Mouse (Mus musculus): ENCODE data around the gene Cd6. TPM values are rescaled to one million over a fixed set of nuclear protein-coding genes. Genes with fewer than 3 reads are reported as not detected.

Gene Cd6
- polyA plus RNA-seq, 1 experiment from 2014 or later: 0.23 TPM

DNA sequence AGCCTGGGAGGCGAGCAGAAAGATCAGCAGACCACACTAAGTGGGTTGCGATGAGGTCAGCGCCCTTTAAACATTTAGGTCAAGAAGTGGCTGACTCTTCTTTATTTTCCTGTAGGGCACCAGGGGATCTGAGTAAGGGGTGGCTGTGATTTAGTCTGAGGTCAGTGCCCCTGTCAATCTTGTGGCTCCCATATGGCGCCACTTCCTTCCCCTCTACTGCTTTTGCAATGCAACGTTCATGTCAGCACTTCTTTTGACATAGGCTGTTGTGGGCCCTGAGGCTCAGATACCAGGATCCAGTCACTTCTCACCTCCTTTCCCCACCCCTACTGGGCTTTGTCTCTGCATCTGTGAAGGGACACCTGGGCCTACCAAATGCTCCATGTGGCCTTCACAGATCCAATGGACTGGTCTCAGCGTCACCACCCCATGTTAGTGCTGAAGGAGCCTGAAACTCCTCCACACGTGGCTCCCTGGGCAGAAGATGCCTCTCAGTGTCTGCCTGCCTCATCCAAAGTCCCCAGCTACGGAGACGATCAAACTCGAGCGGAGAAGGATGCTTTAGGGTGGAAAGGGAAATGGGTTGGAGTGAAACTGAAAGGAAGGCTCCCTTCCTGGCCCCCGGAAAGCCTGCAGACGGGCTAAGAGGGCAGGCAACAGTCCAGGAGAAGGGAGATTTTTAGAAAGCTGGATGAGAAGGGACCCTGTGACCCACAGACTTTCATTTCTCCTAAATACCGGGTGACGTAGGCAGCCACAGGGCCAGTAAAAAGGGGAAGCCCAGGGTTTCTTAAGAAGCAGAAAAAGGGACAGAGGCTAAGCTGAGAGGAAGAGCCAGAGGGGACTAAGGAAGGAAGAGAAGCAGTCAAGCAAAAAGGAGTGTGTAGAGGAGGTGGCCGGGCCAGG is 12.1 kb upstream of the Cd6 start:
- ATAC-seq: no peak; the same call in 1 of the 2 replicates
- 60% methylated on average over 16 of the region's 16 CpGs for WGBS
- H3K9me3 ChIP-seq (ENCODE audit: control insufficient read depth, low read length): no peaks in the 10 kb centered on the region
- no peaks in the 10 kb centered on the region for H3K36me3 ChIP-seq (ENCODE audit: control insufficient read depth, insufficient read depth, low read length)
- no peaks in the 10 kb centered on the region for H3K4me1 ChIP-seq (ENCODE audit: control insufficient read depth, insufficient read depth, low read length)
- H3K27ac ChIP-seq (ENCODE audit: low read length): no peak overlapping the region
- H3K27me3 ChIP-seq (replicated peaks; ENCODE audit: control insufficient read depth, insufficient read depth, low read length): no peaks in the 10 kb centered on the region; the same call in 1 of the 2 replicates
- no peak overlapping the region for H3K4me3 ChIP-seq (ENCODE audit: low read length)
- H3K4me2 ChIP-seq (ENCODE audit: low read depth, low read length): no peak overlapping the region
- no peak overlapping the region for H3K9ac ChIP-seq (ENCODE audit: low read depth, low read length)

DNA sequence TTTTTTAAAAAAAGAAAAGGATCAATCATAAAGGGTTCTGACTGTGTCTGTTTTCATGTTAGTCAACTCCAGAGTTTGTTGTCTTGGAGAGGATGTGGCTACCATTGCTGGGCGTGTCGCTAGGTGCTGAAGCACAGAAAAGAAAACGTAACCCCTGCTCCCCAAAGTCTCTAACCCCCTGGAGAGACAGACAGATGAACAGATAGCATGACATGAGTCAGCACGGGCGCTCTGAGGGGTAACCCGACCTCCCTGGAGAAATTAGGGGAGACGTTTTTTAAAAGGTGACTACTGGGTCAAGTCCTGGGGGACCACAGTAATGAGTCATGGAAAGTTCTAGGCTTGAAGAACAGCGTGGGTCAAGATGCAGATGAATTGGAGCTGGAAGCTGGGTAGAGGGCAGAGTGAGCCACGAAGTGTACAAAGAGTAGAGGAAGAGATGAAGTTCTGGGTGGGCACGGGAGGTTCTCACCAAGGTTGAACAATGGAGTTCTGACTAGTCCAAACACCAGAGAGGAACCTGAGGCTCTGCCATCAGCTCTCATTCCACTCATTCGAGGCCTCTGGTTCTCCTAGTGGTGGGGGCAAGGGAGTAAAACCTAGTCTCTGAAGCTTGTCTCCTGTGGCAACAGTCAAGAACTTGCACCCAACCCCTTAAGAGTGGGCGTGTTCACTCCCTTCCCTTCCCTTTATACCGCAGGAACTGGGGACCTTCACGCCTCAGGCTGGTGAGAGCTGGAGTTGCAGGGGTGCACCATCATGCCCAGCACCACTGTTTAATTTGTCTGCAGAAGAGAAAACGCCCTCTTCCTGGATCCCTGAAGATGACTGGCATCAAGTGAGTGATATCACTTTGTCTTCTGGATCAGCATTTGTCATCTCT is 9.4 kb upstream of the Cd6 start, which contains the start of gene Slc15a3:
Slc15a3 (plus strand) TSS at position 718 of the 883 bp plus-strand sequence.
- H3K36me3 ChIP-seq (ENCODE audit: control insufficient read depth, insufficient read depth, low read length): no peaks in the 10 kb centered on the region
- 80% methylated on average over 15 of the region's 15 CpGs for WGBS
- H3K4me1 ChIP-seq (ENCODE audit: control insufficient read depth, insufficient read depth, low read length): no peaks in the 10 kb centered on the region
- H3K4me2 ChIP-seq (ENCODE audit: low read depth, low read length): no peak within 1 kb of the TSS
- no peak within 1 kb of the TSS for H3K27ac ChIP-seq (ENCODE audit: low read length)
- H3K27me3 ChIP-seq (replicated peaks; ENCODE audit: control insufficient read depth, insufficient read depth, low read length): no peaks in the 10 kb centered on the region; the same call in 1 of the 2 replicates
- no peak within 1 kb of the TSS for H3K9ac ChIP-seq (ENCODE audit: low read depth, low read length)
- no peak within 1 kb of the TSS for H3K4me3 ChIP-seq (ENCODE audit: low read length)
- H3K9me3 ChIP-seq (ENCODE audit: control insufficient read depth, low read length): no peaks in the 10 kb centered on the region
- ATAC-seq: no peak

DNA sequence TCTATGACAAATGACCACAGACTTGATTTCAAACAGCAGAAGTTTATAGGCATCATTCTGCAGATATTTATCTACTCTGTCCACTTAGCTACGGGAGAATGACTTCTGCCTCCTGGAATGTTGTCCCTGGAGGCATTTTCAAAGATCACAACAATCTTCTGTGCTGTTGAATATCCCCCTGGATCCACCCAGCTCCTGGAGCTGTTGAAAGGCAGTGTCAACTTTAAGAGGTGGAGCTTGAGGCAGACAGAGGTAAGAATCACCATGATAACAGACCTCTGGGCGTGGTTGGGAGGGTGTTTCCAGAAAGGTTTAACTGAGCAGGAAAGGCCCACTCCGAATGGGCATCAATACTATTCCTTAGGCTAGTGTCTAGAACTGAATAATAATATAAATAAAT is 5.8 kb upstream of the Cd6 start:
- H3K36me3 ChIP-seq (ENCODE audit: control insufficient read depth, insufficient read depth, low read length): no peaks in the 10 kb centered on the region
- ATAC-seq: no peak
- H3K4me2 ChIP-seq (ENCODE audit: low read depth, low read length): no peak overlapping the region
- H3K9ac ChIP-seq (ENCODE audit: low read depth, low read length): no peak overlapping the region
- no peak overlapping the region for H3K4me3 ChIP-seq (ENCODE audit: low read length)
- no peaks in the 10 kb centered on the region for H3K9me3 ChIP-seq (ENCODE audit: control insufficient read depth, low read length)
- no peaks in the 10 kb centered on the region for H3K4me1 ChIP-seq (ENCODE audit: control insufficient read depth, insufficient read depth, low read length)
- no peaks in the 10 kb centered on the region for H3K27me3 ChIP-seq (replicated peaks; ENCODE audit: control insufficient read depth, insufficient read depth, low read length)
- whole genome bisulfite sequencing: 37% methylated on average over 3 of the region's 3 CpGs
- no peak overlapping the region for H3K27ac ChIP-seq (ENCODE audit: low read length)

DNA sequence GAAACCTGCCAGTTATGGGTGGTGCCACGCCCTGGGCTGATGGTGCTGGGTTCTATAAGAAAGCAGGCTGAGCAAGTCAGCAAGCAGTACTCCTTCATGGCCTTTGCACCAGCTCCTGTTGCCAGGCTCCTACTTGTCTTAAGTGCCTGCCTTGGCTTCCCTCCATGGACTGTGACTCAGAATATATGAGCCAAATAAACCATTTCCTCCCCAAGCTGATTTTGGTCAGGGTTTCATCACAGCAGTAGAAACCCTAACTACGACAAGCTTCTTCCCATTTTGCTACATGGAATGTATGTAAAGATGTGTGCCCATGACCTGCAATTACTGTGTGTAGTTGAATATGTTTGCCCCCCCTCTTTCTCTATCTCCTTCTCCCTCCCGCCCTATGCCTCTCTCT is 3.8 kb upstream of the Cd6 start:
- 74% methylated on average over 3 of the region's 3 CpGs for WGBS

DNA sequence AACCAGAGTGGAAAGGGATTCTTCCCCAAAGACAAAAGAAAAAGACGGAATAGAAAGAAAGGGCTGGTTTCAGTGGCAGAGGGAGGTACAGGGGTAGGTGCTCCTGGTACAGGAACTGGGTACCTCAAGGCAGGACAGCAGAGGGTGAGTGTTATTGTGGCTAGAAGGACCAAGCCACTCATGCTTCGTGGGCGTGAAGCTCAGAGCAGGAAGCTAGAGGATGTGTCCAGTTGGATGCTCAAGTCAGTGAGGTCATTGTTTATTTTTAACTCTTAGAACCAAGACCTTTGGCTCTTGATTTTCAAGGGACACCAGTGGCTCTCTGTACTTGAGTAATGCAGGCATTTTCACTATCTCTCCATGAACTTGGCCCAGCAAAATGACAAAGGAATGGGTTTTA is 2.2 kb upstream of the Cd6 start:
- H3K4me1 ChIP-seq (ENCODE audit: control insufficient read depth, insufficient read depth, low read length): no peaks in the 10 kb centered on the region
- no peak for ATAC-seq
- H3K9me3 ChIP-seq (ENCODE audit: control insufficient read depth, low read length): no peaks in the 10 kb centered on the region
- WGBS: 77% methylated on average over 3 of the region's 3 CpGs
- no peak overlapping the region for H3K27ac ChIP-seq (ENCODE audit: low read length)
- H3K9ac ChIP-seq (ENCODE audit: low read depth, low read length): no peak overlapping the region
- no peaks in the 10 kb centered on the region for H3K36me3 ChIP-seq (ENCODE audit: control insufficient read depth, insufficient read depth, low read length)
- H3K4me3 ChIP-seq (ENCODE audit: low read length): no peak overlapping the region
- H3K27me3 ChIP-seq (replicated peaks; ENCODE audit: control insufficient read depth, insufficient read depth, low read length): no peaks in the 10 kb centered on the region
- H3K4me2 ChIP-seq (ENCODE audit: low read depth, low read length): no peak overlapping the region

More for the DNA sequence above, 3.8 kb upstream of the Cd6 start:
- H3K27ac ChIP-seq (ENCODE audit: low read length): no peak overlapping the region
- H3K4me1 ChIP-seq (ENCODE audit: control insufficient read depth, insufficient read depth, low read length): no peaks in the 10 kb centered on the region
- H3K4me3 ChIP-seq (ENCODE audit: low read length): no peak overlapping the region
- ATAC-seq: no peak
- H3K27me3 ChIP-seq (replicated peaks; ENCODE audit: control insufficient read depth, insufficient read depth, low read length): no peaks in the 10 kb centered on the region
- no peak overlapping the region for H3K4me2 ChIP-seq (ENCODE audit: low read depth, low read length)
- no peak overlapping the region for H3K9ac ChIP-seq (ENCODE audit: low read depth, low read length)
- H3K36me3 ChIP-seq (ENCODE audit: control insufficient read depth, insufficient read depth, low read length): no peaks in the 10 kb centered on the region
- no peaks in the 10 kb centered on the region for H3K9me3 ChIP-seq (ENCODE audit: control insufficient read depth, low read length)

DNA sequence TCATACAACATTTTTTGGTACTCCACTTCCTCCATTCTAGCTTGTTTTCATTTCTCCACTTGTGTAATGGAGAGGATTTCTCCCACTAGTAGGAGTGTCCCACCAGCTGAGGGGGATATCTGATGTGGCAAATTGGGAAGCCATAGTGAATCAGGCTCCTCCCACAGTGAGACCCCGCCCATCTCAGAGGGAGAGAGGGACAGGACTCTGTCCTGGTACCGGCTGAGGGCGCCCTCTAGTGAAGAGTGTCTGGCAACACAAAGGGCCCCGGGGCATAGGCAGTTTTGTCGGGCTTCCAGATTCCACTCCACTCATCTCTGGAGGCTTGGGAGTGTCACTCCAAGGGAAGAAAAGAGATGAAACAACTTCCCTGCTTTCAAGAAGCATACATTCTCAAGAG is 1.6 kb upstream of the Cd6 start:
- H3K9me3 ChIP-seq (ENCODE audit: control insufficient read depth, low read length): no peaks in the 10 kb centered on the region
- H3K4me1 ChIP-seq (ENCODE audit: control insufficient read depth, insufficient read depth, low read length): no peaks in the 10 kb centered on the region
- H3K4me2 ChIP-seq (ENCODE audit: low read depth, low read length): no peak overlapping the region
- 8% methylated on average over 5 of the region's 5 CpGs for WGBS
- no peaks in the 10 kb centered on the region for H3K27me3 ChIP-seq (replicated peaks; ENCODE audit: control insufficient read depth, insufficient read depth, low read length)
- no peak overlapping the region for H3K9ac ChIP-seq (ENCODE audit: low read depth, low read length)
- no peak overlapping the region for H3K27ac ChIP-seq (ENCODE audit: low read length)
- no peaks in the 10 kb centered on the region for H3K36me3 ChIP-seq (ENCODE audit: control insufficient read depth, insufficient read depth, low read length)
- H3K4me3 ChIP-seq (ENCODE audit: low read length): no peak overlapping the region
- ATAC-seq: no peak

DNA sequence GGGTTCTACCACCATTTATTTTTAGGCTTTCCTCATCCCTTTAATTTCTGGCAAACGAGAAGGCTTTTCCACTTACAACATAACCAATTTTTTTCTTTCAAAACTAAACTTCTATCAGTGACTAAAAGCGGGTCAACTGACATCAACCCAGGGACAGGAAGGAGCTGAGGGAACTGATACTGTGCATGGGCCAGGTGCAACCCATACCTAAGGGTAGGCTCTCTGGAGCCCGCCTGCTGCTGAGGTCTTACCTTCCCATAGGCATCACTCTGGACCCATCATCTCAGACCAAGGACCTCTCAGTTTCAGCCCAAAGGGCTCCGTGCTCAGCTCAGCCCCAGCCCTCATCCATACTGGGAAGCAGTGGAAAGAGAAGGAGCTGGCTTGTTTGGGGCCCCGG is 1.5 kb downstream of the Cd6 start:
- no peaks in the 10 kb centered on the region for H3K36me3 ChIP-seq (ENCODE audit: control insufficient read depth, insufficient read depth, low read length)
- H3K9me3 ChIP-seq (ENCODE audit: control insufficient read depth, low read length): no peaks in the 10 kb centered on the region
- no peak overlapping the region for H3K9ac ChIP-seq (ENCODE audit: low read depth, low read length)
- no peak overlapping the region for H3K4me3 ChIP-seq (ENCODE audit: low read length)
- H3K27ac ChIP-seq (ENCODE audit: low read length): no peak overlapping the region
- no peak overlapping the region for H3K4me2 ChIP-seq (ENCODE audit: low read depth, low read length)
- H3K4me1 ChIP-seq (ENCODE audit: control insufficient read depth, insufficient read depth, low read length): no peaks in the 10 kb centered on the region
- no peaks in the 10 kb centered on the region for H3K27me3 ChIP-seq (replicated peaks; ENCODE audit: control insufficient read depth, insufficient read depth, low read length)
- no peak for ATAC-seq
- WGBS: 89% methylated on average over 5 of the region's 5 CpGs

DNA sequence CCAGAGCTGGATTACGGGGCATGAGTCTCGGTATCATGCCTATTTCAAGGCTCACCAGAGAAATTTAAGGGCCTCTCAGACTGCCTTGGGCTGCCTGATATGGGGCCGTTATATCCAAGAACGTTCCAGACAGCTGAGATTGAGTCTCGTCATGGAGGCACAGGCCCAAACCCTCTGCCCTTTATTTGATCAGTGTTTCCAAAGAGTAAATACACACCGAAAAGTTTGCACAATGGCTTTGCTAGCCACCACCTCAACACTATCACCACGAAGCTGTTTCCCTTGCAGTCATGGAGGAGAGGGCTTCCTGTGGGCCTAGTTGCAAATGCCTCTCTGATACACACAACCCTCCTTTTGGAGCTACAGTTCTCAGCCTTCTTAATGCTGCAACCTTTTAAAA is 5.8 kb downstream of the Cd6 start:
- Histone ChIP-seq H3K27me3 (replicated peaks; ENCODE audit: control insufficient read depth, insufficient read depth, low read length) (no peaks in the 10 kb centered on the region), H3K27ac (ENCODE audit: low read length) (no peak overlapping the region), H3K4me3 (ENCODE audit: low read length) (no peak overlapping the region), H3K4me1 (ENCODE audit: control insufficient read depth, insufficient read depth, low read length) (no peaks in the 10 kb centered on the region), H3K9ac (ENCODE audit: low read depth, low read length) (no peak overlapping the region), H3K4me2 (ENCODE audit: low read depth, low read length) (no peak overlapping the region), H3K36me3 (ENCODE audit: control insufficient read depth, insufficient read depth, low read length) (no peaks in the 10 kb centered on the region), H3K9me3 (ENCODE audit: control insufficient read depth, low read length) (no peaks in the 10 kb centered on the region)
- 74% methylated on average over 7 of the region's 7 CpGs for WGBS
- no peak for ATAC-seq

DNA sequence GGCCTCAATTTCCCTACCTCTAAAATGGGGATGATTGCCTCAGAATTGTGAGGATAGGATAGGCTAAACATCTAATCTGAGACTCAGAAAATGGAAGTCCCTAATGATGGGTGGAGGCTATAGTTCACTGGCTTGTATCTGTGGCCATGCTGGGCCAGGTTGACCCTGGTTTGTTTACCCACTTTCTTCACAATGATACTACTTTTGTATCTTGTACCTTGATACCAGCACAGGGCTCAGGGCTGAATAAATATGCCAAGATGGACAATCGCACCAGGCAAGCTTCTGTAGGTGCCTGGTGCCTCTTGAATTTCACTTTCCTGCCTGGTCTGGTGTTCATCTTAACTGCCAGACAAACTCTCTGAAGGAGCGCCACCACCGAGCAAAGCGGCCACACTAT is 7.3 kb downstream of the Cd6 start:
- H3K36me3 ChIP-seq (ENCODE audit: control insufficient read depth, insufficient read depth, low read length): no peaks in the 10 kb centered on the region
- no peak overlapping the region for H3K4me2 ChIP-seq (ENCODE audit: low read depth, low read length)
- H3K4me3 ChIP-seq (ENCODE audit: low read length): no peak overlapping the region
- ATAC-seq: no peak
- peaks cover 6% of the 10 kb centered on the region; the same call in 1 of the 2 replicates for H3K4me1 ChIP-seq (ENCODE audit: control insufficient read depth, insufficient read depth, low read length)
- WGBS: 93% methylated on average over 4 of the region's 4 CpGs
- H3K9me3 ChIP-seq (ENCODE audit: control insufficient read depth, low read length): no peaks in the 10 kb centered on the region
- H3K27me3 ChIP-seq (replicated peaks; ENCODE audit: control insufficient read depth, insufficient read depth, low read length): no peaks in the 10 kb centered on the region
- no peak overlapping the region for H3K27ac ChIP-seq (ENCODE audit: low read length)
- H3K9ac ChIP-seq (ENCODE audit: low read depth, low read length): no peak overlapping the region
